ENCODE assay signal across 17 mouse cellular contexts in the genomic region with DNA sequence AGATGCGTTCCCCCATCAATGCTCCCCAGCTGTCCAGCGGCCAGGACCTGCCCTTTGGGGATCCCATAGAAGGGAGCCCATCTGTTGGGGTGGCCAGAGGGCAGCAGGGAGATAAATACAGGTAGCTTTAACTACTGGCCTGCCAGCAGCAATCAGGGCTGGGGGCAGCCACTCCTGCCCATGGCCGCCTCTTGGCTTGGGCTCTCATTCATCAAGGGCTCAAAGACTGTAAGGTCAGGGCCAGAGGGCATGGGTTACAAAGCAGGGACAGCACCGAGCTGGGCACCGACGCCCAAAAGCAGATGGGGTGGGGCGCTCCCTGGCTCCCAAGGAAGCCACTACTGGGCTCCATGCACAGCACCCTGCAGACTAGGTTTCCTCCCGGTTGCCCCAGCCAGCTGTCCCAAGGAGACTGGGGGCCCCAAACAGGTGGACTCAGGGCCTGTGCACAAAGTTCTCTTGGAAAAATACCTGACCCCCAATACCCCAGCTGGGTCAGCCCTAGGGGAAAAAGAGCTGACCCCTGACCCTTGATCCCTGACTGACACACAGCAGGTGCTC. TPM values are rescaled to one million over a fixed set of nuclear protein-coding genes. Genes with fewer than 3 reads are reported as not detected.
DNase-seq lines count a peak whose midpoint lies in the region; ATAC-seq lines count a peak whose summit lies in the region.
"Had no signal": no experiment of that assay in that cellular context is flagged by ENCODE, and none has a peak within 500 bp of the region (broad histone marks: within the 10 kb centered on the region; RNA-seq: fewer than 3 reads in every experiment).

No protein-coding gene starts in this region.

- WGBS in hindbrain, embryonic 10.5 days: 49% methylated on average over 8 of the region's 8 CpGs
- WGBS in hindbrain, embryonic 16.5 days: 43% methylated on average over 8 of the region's 8 CpGs
- WGBS in lung, embryonic 16.5 days: 46% methylated on average over 8 of the region's 8 CpGs
- 46% methylated on average over 8 of the region's 8 CpGs for WGBS in embryonic facial prominence, embryonic 10.5 days
- WGBS in liver, embryonic 13.5 days (ENCODE audit: insufficient replicate concordance): 75% methylated on average over 8 of the region's 8 CpGs

- H3K27ac ChIP-seq in hindbrain, embryonic 10.5 days: peak overlapping the region; percentile 51
- H3K27ac ChIP-seq in hindbrain, embryonic 16.5 days (ENCODE audit: low read depth, low read length): no peak overlapping the region
- peak overlapping the region; percentile 81 for H3K27ac ChIP-seq in lung, embryonic 16.5 days (ENCODE audit: low read length)
- peak overlapping the region; percentile 4; the same call in 1 of the 2 replicates for H3K27ac ChIP-seq in embryonic facial prominence, embryonic 10.5 days (replicated peaks)
- H3K27ac ChIP-seq in liver, embryonic 13.5 days: no peak overlapping the region
- H3K27ac ChIP-seq: embryonic facial prominence, embryonic 13.5 days; neural tube, embryonic 13.5 days had no signal

- no peaks in the 10 kb centered on the region for H3K9me3 ChIP-seq in hindbrain, embryonic 10.5 days
- no peaks in the 10 kb centered on the region for H3K9me3 ChIP-seq in hindbrain, embryonic 16.5 days (ENCODE audit: control insufficient read depth, low read length)
- H3K9me3 ChIP-seq in lung, embryonic 16.5 days (ENCODE audit: control insufficient read depth, low read length): no peaks in the 10 kb centered on the region
- no peaks in the 10 kb centered on the region for H3K9me3 ChIP-seq in embryonic facial prominence, embryonic 10.5 days
- no peaks in the 10 kb centered on the region for H3K9me3 ChIP-seq in liver, embryonic 13.5 days (replicated peaks)
- H3K9me3 ChIP-seq: embryonic facial prominence, embryonic 13.5 days; heart, embryonic 10.5 days; neural tube, embryonic 13.5 days had no signal

- peaks cover 24% of the 10 kb centered on the region for H3K36me3 ChIP-seq in hindbrain, embryonic 10.5 days
- H3K36me3 ChIP-seq in hindbrain, embryonic 16.5 days (ENCODE audit: control insufficient read depth, insufficient read depth, low read length): peaks cover 15% of the 10 kb centered on the region; the same call in 1 of the 2 replicates
- peaks cover 13% of the 10 kb centered on the region for H3K36me3 ChIP-seq in lung, embryonic 16.5 days (ENCODE audit: control insufficient read depth, insufficient read depth, low read length)
- peaks cover 33% of the 10 kb centered on the region for H3K36me3 ChIP-seq in embryonic facial prominence, embryonic 10.5 days (replicated peaks)
- H3K36me3 ChIP-seq in liver, embryonic 13.5 days: peaks cover 32% of the 10 kb centered on the region

- no peaks in the 10 kb centered on the region for H3K27me3 ChIP-seq in hindbrain, embryonic 10.5 days (ENCODE audit: insufficient read depth, poor library complexity, severe bottlenecking)
- H3K27me3 ChIP-seq in hindbrain, embryonic 16.5 days (replicated peaks; ENCODE audit: control insufficient read depth, insufficient read depth, low read length): no peaks in the 10 kb centered on the region
- H3K27me3 ChIP-seq in lung, embryonic 16.5 days (ENCODE audit: control insufficient read depth, insufficient read depth, low read depth, low read length): no peaks in the 10 kb centered on the region
- H3K27me3 ChIP-seq in embryonic facial prominence, embryonic 10.5 days (replicated peaks; ENCODE audit: low read depth, poor library complexity, severe bottlenecking): no peaks in the 10 kb centered on the region
- no peaks in the 10 kb centered on the region for H3K27me3 ChIP-seq in liver, embryonic 13.5 days
- H3K27me3 ChIP-seq: embryonic facial prominence, embryonic 13.5 days; neural tube, embryonic 13.5 days; Patski had no signal

- no peak for ATAC-seq in hindbrain, embryonic 16.5 days
- no peak for ATAC-seq in lung, embryonic 16.5 days (ENCODE audit: low read depth)
- 0 out of 2 replicates have a peak, but pooled peaks have one; percentile 2 for ATAC-seq in liver, embryonic 13.5 days (ENCODE audit: low read depth)
- ATAC-seq: activated CD4-positive, CD25-positive, alpha-beta regulatory T cell, adult 4 months; Patski had no signal

- peak; percentile 41 for DNase-seq in hindbrain, embryonic 10.5 days (ENCODE audit: low spot score)
- DNase-seq in lung, postnatal 14 days: no peak
- DNase-seq in embryonic facial prominence, embryonic 10.5 days (ENCODE audit: low spot score): no peak
- no peak for DNase-seq in liver, embryonic 13.5 days
- no peak for DNase-seq in frontal cortex, postnatal 14 days (ENCODE audit: low spot score in 2 of 2)
- DNase-seq: cerebellum, adult 2 months; gastrocnemius, postnatal 36 days; kidney, adult 2 months; kidney, postnatal 25 days; right cerebral cortex, postnatal 14 days had no signal

- peaks cover 30% of the 10 kb centered on the region for H3K4me1 ChIP-seq in hindbrain, embryonic 10.5 days (replicated peaks)
- H3K4me1 ChIP-seq in hindbrain, embryonic 16.5 days (ENCODE audit: control insufficient read depth, insufficient read depth, low read depth, low read length): no peaks in the 10 kb centered on the region
- peaks cover 19% of the 10 kb centered on the region for H3K4me1 ChIP-seq in lung, embryonic 16.5 days (replicated peaks; ENCODE audit: control insufficient read depth, insufficient read depth, low read length)
- peaks cover 28% of the 10 kb centered on the region for H3K4me1 ChIP-seq in embryonic facial prominence, embryonic 10.5 days
- H3K4me1 ChIP-seq in liver, embryonic 13.5 days (replicated peaks): peaks cover 13% of the 10 kb centered on the region
- H3K4me1 ChIP-seq: embryonic facial prominence, embryonic 13.5 days had no signal

- H3K9ac ChIP-seq in hindbrain, embryonic 16.5 days (ENCODE audit: low read depth, low read length): no peak overlapping the region
- H3K9ac ChIP-seq in lung, embryonic 16.5 days (ENCODE audit: low read length): no peak overlapping the region
- no peak overlapping the region for H3K9ac ChIP-seq in liver, embryonic 13.5 days
- H3K9ac ChIP-seq: embryonic facial prominence, embryonic 13.5 days; neural tube, embryonic 13.5 days had no signal

- H3K4me2 ChIP-seq in hindbrain, embryonic 16.5 days (ENCODE audit: low read length): no peak overlapping the region
- no peak overlapping the region for H3K4me2 ChIP-seq in lung, embryonic 16.5 days (ENCODE audit: low read depth, low read length)
- no peak overlapping the region for H3K4me2 ChIP-seq in liver, embryonic 13.5 days
- H3K4me2 ChIP-seq: embryonic facial prominence, embryonic 13.5 days; neural tube, embryonic 13.5 days had no signal

- H3K4me3 ChIP-seq in hindbrain, embryonic 10.5 days: no peak overlapping the region
- no peak overlapping the region for H3K4me3 ChIP-seq in hindbrain, embryonic 16.5 days (ENCODE audit: low read length)
- no peak overlapping the region for H3K4me3 ChIP-seq in lung, embryonic 16.5 days (ENCODE audit: low read length)
- H3K4me3 ChIP-seq in embryonic facial prominence, embryonic 10.5 days: no peak overlapping the region
- no peak overlapping the region for H3K4me3 ChIP-seq in liver, embryonic 13.5 days (replicated peaks)
- H3K4me3 ChIP-seq: embryonic facial prominence, embryonic 13.5 days; heart, embryonic 10.5 days; neural tube, embryonic 13.5 days had no signal

RNA-seq across cellular contexts. Expression of a gene that starts 19.9 kb away (rescaled TPM):
- 171 and 185 TPM in 2 replicates for polyA plus RNA-seq in hindbrain, embryonic 10.5 days (2016; fragmentation: Nextera tagmentation; extraction: Ambion mirVana)
- polyA plus RNA-seq in hindbrain, embryonic 16.5 days (2015; fragmentation: Nextera tagmentation; extraction: Ambion mirVana): 124 and 125 TPM in 2 replicates
- polyA plus RNA-seq in lung, embryonic 16.5 days (2015; fragmentation: Nextera tagmentation; extraction: Ambion mirVana): 174 and 177 TPM in 2 replicates
- 188 and 189 TPM in 2 replicates for polyA plus RNA-seq in embryonic facial prominence, embryonic 10.5 days (2016; fragmentation: Nextera tagmentation; extraction: Ambion mirVana)
- 135 and 141 TPM in 2 replicates for polyA plus RNA-seq in liver, embryonic 13.5 days (2015; fragmentation: Nextera tagmentation; extraction: Ambion mirVana)

RNA-seq across cellular contexts. Expression of a gene that starts 53.3 kb away (rescaled TPM):
- polyA plus RNA-seq in hindbrain, embryonic 10.5 days (2016; fragmentation: Nextera tagmentation; extraction: Ambion mirVana): 0.65 and 1.5 TPM in 2 replicates
- polyA plus RNA-seq in hindbrain, embryonic 16.5 days (2015; fragmentation: Nextera tagmentation; extraction: Ambion mirVana): 57.5 and 66.5 TPM in 2 replicates
- polyA plus RNA-seq in lung, embryonic 16.5 days (2015; fragmentation: Nextera tagmentation; extraction: Ambion mirVana): 1.7 and 1.9 TPM in 2 replicates
- polyA plus RNA-seq in embryonic facial prominence, embryonic 10.5 days (2016; fragmentation: Nextera tagmentation; extraction: Ambion mirVana): 0.51 and 0.54 TPM in 2 replicates
- polyA plus RNA-seq in liver, embryonic 13.5 days (2015; fragmentation: Nextera tagmentation; extraction: Ambion mirVana): 2.6 and 3.3 TPM in 2 replicates

Comparison
In these comparisons a context has a peak if more than half of its experiments do, and no peak if none do; other contexts are left out.
1. H3K27ac ChIP-seq: peak in hindbrain, embryonic 10.5 days (single experiment), lung, embryonic 16.5 days (single experiment) and embryonic facial prominence, embryonic 10.5 days (single experiment); none in hindbrain, embryonic 16.5 days (single experiment) and liver, embryonic 13.5 days (single experiment).
2. RNA of a gene that starts 53.3 kb away (polyA plus RNA-seq): 57.5 to 66.5 TPM in hindbrain, embryonic 16.5 days; 2.6 to 3.3 TPM in liver, embryonic 13.5 days, 1.7 to 1.9 TPM in lung, embryonic 16.5 days, 0.65 to 1.5 TPM in hindbrain, embryonic 10.5 days and 0.51 to 0.54 TPM in embryonic facial prominence, embryonic 10.5 days; every median in the first group is over 10 times any median in the second.